Mouse (Mus musculus) 3134 (cell line): ENCODE data around the gene Nup133.
A peak's percentile ranks its signal among the peaks of the same experiment; 100 is the strongest.

Experiments
- DNase-seq: peaks from one replicate; pipeline ENCODE4 v3.0.0-alpha.2; 2011; ENCODE audit warnings: low spot score; ENCODE audit not compliant: insufficient read length; ENCODE audit errors: extremely low read depth

The Nup133 gene

DNA sequence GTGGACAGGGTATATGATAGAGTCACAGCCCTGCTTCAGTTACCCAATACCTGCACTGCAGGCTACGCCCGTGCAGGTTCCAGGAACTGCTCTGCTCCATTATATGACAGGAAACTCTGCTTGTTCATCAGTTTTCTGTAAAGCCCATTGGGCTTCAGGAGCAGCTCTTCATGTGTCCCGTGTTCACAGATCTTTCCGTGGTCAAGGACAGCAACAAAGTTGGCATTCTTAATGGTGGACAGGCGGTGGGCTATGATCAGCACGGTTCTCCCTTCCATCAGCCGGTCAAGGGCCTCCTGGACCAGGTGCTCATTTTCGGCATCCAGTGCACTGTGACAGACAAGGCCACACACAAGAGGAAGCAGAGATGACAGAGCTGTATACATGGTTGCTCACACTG is 5.2 kb upstream of the Nup133 start:
- no peak for DNase-seq

DNA sequence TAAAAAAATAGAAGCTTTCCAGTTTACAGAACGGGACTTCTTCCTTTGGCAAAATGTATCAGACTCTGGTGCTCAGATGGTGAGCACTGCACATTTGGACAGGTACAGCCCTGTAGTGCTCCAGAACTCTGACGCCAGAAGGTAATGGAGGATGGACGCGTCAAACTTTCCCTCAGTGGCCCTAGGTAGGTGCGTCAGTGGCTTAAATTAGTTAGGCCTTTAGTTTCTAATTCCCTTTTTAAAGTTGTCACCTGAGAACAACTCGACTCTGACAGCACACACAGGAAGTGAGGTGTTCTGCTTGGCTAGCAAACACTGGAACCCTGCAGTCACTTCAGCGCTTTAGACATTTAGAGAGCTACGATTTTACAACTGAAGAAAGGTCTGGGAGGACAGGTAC is 4.6 kb upstream of the Nup133 start:
- no peak for DNase-seq

DNA sequence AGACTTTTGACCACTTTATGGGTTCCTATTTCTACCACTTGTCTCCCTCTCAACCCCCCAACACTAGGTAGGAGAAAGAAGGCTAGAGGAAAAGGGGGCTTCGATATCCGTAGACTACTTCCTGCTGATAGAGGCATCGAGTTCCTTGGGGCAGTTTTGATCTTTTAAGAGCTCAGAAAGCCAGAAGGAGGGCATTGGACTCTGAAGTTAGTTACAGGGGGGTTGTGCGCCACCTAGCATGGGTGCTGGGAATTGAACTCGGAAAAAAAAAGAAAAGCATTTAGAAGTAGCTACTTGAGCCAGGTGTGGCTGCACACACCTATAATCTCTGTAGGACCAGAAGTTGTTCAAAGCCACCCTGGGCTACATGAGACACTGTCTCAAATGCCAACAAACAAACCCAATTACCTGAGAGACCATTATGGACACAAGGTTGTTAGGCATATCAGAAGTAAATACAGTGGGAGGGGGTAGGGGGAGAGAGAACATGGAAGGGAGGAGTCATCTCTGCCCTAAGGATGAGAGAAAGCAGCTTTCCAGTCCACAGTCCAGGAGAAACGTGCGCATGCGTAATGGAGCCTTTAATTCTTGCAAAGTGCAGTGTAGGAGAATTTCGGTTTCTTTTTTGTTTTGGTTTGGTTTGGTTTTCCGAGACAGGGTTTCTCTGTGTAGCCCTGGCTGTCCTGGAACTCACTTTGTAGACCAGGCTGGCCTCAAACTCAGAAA is 1.2 kb upstream of the Nup133 start:
- peak; percentile 42 for DNase-seq

DNA sequence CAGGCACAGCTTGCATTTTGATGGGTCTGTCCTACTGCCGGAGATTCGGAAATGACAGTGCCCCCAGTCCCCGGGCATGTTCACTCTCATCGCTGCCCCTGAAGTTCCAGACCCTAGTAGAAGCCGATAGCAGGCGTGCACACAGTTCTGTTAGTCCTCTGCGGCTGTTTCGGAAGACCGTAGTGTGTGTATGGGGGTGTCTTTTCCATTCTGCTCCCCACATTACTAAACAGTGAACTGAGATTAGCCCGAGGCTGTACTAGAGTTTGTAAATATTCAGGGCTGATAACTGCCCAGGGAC is 571 bp upstream of the Nup133 start:
- no peak for DNase-seq

DNA sequence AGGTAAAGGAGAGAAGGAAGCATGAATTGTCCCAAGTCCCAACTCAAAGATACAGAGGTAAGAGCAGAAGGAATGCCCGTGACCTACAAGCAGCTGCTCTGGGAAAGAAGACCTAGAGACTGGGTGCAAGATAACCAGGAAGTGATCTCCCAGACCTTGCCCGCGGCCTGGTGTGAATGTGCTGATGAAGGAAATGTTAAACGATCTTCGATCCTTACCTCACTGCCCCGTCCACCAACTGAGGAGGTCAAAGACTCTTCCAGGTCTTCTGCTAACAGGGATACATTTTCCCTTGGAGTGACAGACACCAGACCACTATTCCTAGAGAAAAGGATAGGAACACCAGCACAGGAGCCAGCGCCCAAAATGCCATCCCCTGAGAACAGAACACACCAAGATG is 20.0 kb downstream of the Nup133 start:
- no peak for DNase-seq

DNA sequence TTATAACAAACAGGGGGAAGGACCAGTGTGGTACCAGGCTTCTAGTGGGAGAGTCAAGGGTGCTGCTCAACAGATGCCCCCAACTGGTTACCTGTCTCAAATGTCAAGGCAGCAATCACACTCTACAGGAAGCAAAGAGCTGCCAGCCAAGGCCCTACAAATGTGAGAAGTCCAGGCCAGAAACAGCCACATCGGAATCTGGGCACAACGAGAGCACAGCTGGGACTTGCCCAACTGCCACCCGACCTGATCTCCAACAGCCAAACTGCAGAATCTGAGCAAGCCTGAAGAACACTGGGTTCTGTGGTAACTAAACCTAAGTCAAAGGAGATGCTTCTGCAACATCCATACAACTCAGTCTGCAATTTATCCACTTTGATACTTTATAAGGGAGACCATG is 23.4 kb downstream of the Nup133 start:
- DNase-seq, result no peak

DNA sequence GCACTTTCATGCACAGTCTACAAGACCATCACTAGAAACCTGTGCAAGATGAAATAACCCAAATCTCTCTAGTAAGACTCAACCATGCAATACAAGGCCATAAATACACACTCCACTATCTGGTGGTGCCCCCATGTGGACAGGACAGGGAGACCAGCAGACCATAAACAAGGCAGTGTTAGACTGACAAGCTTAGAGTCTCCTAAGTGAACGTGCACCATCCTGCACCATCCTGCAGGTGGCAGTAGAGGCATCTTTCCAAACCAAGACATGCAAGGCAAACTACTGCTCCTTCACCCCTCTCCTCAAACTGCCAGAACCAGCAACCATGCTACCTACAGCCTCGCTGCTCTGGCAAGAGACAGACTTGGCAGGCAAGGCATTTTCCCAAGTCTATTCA is 24.3 kb downstream of the Nup133 start:
- peak; percentile 55 for DNase-seq

DNA sequence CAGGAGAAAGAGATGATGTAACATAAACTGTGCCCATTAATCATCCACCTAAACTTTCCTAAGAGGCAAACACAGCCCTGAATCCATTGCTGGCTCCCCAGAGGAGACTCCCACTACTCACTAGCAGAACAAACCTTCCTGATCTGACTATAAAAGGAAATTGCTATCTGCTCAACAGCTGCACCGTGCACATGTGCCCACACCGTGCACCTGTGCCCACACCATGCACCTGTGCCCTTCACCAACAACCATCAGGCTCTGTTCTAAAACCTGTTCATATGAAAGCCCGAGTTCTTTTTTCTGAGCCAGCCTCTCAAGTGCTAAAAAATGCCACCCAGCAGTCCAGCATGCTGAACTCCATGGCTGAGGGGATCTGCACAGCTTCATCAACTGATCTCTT is 34.4 kb downstream of the Nup133 start:
- DNase-seq, result no peak

DNA sequence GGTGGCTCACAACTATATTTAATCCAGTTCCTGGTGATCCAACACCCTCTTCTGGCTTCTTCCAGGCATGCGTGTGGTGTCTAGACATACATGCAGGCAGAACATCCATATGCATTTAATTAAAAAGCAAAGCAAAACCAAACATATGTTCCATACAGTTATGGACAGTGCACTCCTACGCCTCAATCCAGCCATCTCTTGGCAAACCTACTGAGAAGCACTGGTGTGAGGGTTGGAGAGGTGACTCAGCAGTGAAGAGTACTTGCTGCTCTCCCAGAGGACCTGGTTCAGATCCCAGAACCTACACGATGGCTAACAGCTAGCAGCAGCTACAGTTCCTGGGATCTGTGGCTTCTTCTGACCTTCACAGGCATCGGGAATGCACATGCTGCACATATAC is 36.8 kb downstream of the Nup133 start:
- no peak for DNase-seq

DNA sequence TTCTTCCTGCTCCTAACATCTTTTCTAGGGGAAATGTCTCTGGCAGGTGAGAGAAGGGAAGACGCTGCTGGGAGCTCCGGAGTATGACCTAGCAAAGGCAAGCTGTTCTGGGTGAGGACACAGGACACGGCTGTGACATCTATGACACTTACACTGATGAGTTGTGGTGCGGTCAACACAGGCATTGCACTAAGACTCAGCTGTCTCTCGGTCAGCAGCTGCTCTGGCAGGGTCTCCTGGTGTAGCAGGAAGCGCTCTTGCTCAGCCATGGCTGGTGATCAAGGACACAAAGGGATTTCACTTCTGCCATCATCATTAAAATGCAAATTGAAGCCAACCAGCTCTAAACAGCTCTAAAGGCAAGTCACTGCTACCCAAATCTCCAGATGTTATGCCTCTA is 41.5 kb downstream of the Nup133 start:
- no peak for DNase-seq

DNA sequence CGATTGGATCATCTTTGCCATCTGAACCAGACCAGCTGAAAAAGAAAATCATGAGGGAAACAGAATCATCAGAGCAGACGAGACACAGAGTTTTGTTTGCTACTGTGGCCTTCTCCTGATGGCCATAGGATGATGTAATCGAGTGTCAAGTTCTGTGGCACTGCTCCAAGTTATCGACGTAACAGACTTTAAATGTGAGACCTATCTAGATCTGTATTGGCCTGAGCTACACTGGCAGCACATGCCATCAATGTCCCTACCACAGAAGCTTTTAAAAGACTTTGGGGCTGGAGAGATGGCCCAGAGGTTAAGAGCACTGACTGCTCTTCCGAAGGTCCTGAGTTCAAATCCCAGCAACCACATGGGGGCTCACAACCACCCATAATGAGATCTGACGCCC is 46.4 kb downstream of the Nup133 start:
- no peak for DNase-seq

DNA sequence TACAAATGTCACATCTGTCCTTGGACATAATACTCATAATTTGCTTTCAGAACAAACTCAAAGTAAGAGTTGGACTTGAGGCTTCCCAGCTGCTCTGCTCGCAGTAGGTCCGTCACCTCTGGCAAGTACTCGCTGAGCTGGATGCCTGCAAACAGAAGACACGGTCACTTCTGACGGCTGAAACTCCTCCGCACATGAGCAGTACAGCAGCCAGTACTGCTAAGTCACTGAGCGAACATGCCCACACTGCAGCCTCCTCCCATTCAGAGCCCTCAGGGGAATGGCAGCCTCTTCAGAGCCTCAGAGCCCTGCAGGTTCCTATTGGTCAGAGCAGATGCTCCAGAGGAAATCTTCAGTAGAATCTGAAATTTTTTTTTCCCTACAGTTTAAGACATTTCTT is 49.7 kb downstream of the Nup133 start:
- no peak for DNase-seq

DNA sequence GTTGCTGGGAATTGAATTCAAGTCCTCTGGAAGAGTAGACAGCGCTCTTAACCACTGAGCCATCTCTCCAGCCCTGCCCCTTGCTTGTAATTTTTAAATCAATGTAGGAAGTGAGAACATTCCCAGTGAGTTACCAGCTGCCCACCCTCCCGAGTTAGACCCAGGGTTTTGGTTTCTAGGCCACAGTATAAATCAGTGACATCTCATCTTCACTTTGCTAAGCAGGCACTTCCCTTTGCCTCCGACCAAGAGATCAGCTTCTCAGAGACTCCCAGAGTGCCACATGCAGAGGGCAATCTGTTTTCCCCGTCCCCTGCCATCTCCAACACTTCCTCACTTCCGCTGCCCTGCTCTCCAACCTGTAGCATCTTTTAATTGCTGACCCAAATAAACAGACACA is 50.5 kb downstream of the Nup133 start:
- DNase-seq, result no peak

DNA sequence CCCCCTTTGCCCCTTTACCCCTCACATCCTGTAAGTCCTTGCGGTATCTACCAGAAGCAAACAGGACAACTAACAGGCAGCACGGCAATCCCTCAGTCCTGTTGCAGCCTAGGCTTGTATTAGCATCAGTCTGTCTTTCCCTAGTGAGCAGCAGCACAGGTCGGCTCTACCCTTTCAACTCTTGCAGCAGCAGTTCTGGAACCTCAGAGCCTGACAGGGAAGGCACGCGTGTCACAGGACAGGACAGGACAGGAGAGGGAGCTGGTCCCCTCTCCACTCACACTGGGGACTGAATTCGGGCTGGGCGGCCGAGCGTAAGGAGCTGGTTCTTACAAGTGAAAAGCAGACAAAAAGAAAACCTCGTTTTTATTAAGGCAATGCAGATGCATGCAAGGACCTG is 52.3 kb downstream of the Nup133 start:
- no peak for DNase-seq

DNA sequence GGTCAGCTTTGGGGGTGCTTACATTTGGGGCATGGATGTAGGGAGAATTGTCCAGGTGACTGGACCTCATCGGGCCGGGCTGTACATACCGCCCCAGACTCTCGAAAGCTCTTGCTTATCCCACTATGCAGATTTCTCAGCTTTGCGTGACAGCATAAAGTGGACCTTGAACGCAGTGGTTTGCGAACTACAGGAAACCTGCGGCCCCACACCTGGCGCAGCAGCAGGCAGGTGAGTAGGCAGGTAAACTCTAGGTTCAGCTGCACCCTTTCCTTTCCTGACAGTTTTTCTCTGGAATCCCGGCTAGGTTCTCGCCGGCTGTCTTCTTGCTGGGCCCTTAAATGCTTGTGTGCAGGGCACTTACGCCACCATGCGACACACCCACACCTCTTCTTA is 52.7 kb downstream of the Nup133 start:
- no peak for DNase-seq

DNA sequence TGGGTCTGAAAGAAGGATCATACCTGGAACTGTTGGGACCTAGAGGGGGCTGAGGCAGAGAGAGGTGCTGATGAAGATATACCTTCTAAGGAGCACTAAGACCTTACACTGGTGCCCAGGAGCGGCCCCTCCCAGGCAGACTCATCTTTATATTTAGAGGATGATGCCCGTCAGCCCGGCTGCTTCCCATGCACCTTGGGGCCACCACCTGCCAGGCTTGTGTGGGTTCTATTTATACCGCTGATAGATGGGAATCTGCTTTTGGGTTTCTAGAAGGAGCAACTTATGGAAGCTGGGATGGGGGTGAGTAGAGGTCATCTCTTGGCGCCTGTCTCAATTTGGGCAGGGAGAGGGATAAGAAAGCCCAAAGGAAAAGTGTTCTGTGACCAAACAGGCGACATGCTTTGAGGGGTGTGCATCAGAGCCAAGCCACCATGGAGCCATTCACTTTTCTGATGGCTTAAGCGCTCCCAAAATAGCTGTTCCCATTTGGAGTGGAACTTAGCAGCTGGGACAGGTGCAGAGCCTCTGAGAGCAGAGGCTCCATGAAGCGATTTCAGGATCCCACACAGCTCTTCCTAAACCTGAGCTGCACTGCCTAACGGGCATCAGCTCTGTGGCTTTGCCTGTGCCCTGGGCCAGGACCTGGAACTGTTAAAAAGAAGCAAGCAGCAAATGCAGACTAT is 53.2 kb downstream of the Nup133 start:
- DNase-seq, result no peak

DNA sequence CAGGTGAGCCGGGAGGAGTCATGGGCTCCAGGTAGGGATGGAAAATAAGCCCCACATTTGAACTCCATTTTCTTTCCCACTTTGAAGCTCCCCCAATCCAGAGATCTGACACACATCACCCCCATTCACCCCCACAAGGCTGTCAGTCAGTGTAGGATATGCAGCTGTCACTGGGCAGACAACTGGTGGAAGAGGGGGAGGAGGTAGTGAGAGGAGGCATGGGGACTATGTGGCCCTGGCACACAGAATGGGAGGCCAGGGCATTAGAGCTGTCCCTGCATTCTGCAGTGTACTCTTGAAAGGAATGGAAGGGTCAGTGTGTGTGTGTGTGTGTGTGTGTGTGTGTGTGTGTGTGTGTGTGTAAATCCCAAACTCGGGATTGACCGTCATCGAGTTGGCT is 53.8 kb downstream of the Nup133 start:
- no peak for DNase-seq

DNA sequence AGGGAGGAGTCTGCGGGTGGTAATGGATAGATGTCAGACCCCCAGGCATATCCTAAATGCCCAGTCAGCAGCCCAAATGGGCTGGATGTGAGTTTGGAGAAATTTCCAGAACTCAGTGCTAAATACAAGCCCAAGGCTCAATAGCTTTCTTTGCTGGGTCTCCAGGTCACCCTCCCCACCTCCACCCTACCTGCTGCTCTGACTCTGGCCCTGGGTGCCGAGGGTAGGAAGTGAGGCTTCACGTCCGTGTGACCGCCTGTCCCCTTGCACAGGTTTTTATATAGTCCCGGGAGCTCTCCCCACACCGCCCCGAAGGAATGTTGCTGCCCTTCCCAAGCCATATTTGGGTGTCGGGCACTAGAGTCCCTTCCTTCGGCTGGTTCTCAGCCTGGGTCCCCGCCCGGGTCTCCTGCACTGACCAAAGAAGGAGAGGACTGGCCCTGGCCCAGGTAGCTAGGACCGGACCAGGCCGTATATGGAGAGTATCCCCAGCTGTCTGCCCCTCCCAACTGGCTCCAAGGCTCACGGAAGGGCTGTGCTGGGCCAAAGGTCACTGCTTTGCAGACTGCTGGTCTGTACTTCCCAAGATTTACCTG is 54.5 kb downstream of the Nup133 start, which contains the start of gene Acta1:
Acta1 (minus strand) TSS at position 250 of the 596 bp plus-strand sequence.
- no peak for DNase-seq

DNA sequence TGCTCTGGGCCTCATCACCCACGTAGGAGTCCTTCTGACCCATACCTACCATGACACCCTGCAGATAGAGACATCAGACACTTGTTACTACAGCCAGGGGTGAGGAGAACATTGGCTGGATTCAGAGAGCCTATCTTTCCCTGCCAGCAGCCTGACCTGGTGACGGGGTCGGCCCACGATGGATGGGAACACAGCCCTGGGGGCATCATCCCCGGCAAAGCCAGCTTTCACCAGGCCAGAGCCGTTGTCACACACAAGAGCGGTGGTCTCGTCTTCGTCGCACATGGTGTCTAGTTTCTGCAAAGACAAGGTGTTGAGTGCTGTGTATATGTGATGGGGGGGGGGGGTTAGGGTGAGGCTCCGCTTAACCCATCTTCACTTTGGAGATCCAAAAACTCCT is 55.7 kb downstream of the Nup133 start:
- no peak for DNase-seq

DNA sequence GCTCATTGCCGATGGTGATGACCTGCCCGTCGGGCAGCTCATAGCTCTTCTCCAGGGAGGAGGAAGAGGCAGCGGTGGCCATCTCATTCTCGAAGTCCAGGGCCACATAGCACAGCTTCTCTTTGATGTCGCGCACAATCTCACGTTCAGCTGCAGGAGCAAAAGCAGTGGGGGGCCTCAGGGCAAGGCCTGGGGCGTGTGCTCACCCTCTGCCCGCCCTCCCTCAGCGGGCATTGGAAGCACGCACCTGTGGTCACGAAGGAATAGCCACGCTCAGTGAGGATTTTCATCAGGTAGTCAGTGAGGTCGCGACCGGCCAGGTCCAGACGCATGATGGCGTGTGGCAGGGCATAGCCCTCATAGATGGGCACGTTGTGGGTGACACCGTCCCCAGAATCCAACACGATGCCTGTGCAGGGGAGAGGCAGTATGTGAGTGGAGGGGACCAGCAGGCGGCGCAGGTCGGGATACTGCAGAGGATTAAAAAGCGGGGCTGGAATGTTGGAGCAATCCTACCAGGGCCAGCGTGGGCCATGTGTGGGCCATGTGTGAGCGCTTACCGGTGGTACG is 56.4 kb downstream of the Nup133 start:
- no peak for DNase-seq

DNA sequence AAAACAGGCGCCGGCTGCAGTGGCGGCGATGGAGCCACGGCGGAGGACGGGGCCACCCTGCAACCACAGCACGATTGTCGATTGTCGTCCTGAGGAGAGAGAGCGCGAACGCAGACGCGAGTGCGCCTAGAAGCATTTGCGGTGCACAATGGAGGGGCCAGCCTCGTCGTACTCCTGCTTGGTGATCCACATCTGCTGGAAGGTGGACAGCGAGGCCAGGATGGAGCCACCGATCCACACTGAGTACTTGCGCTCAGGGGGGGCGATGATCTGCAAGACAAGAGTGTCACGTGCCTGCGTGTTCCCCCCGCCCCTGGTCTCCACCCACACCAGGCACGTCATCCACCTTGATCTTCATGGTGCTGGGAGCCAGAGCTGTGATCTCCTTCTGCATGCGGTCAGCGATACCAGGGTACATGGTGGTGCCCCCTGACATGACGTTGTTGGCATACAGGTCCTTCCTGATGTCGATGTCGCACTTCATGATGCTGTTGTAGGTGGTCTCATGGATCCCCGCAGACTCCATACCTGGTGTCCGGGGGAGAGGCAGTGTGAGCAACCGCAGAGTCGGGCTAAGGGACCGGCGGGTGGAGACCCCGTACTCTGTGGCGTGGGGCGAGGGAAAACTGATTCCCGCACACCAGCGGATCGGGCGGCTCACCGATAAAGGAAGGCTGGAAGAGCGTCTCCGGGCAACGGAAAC is 57.0 kb downstream of the Nup133 start:
- DNase-seq, result no peak
